Mouse (Mus musculus): ENCODE data around the gene Otulin.

- TF ChIP-seq CTCF (conservative IDR thresholded peaks at IDR 0.05; ENCODE audit: low read length) = no peak
- no peak for TF ChIP-seq POU5F1 (IDR thresholded peaks at IDR 0.05; ENCODE audit: borderline replicate concordance, low read length)
Observed at GRCm38 (mm10) chr15:27530023-27530422, 100.5 kb downstream of the Otulin start.

Measured in E14TG2a.4 (cell line).